Mouse (Mus musculus): Measurements from ENCODE around the gene Nxn.

GRCm38 (mm10) chr11:76328522-76329290 lies 70.2 kb downstream of the Nxn start:
- no peak for TF ChIP-seq CTCF (IDR thresholded peaks at IDR 0.05; ENCODE audit: low read depth)
- TF ChIP-seq EP300 (IDR thresholded peaks at IDR 0.05; ENCODE audit: low read depth): no peak
